Mouse (Mus musculus) A20 (cell line): Measurements from ENCODE around the gene Kcnip1.
A peak's percentile ranks its signal among the peaks of the same experiment; 100 is the strongest.

ENCODE experiments used
- DNase-seq: peaks from one replicate; pipeline ENCODE4 v3.0.0-alpha.2; 2011; ENCODE audit warnings: low read depth, low spot score

Gene Kcnip1

GRCm38 (mm10) chr11:33939456-33940113 lies 53.4 kb downstream of the Kcnip1 start:
- no peak for DNase-seq

- DNase-seq: no peak
These were observed 54.2 kb downstream of the Kcnip1 start for GRCm38 (mm10) chr11:33938561-33939274.

- DNase-seq: no peak
These were observed 55.3 kb downstream of the Kcnip1 start for GRCm38 (mm10) chr11:33937641-33938040.

GRCm38 (mm10) chr11:33934286-33934685 lies 58.7 kb downstream of the Kcnip1 start:
- peak; percentile 43 for DNase-seq

GRCm38 (mm10) chr11:33932386-33933111 lies 60.4 kb downstream of the Kcnip1 start:
- peak; percentile 75 for DNase-seq

GRCm38 (mm10) chr11:33931836-33932385 lies 61.0 kb downstream of the Kcnip1 start:
- peak; percentile 85 for DNase-seq

- no peak for DNase-seq
These were observed 63.5 kb downstream of the Kcnip1 start for GRCm38 (mm10) chr11:33929412-33929811.

- DNase-seq: peak; percentile 50
These were observed 64.3 kb downstream of the Kcnip1 start for GRCm38 (mm10) chr11:33928658-33929057.

- no peak for DNase-seq
These were observed 65.1 kb downstream of the Kcnip1 start for GRCm38 (mm10) chr11:33927836-33928235.

GRCm38 (mm10) chr11:33927321-33927720 lies 65.6 kb downstream of the Kcnip1 start:
- no peak for DNase-seq

GRCm38 (mm10) chr11:33926551-33926950 lies 66.4 kb downstream of the Kcnip1 start:
- no peak for DNase-seq

- DNase-seq: no peak
These were observed 67.2 kb downstream of the Kcnip1 start for GRCm38 (mm10) chr11:33925778-33926177.

GRCm38 (mm10) chr11:33923031-33923430 lies 69.9 kb downstream of the Kcnip1 start:
- no peak for DNase-seq

- peak; percentile 60 for DNase-seq
These were observed 71.5 kb downstream of the Kcnip1 start for GRCm38 (mm10) chr11:33921451-33921850.

GRCm38 (mm10) chr11:33919826-33920225 lies 73.1 kb downstream of the Kcnip1 start:
- no peak for DNase-seq

GRCm38 (mm10) chr11:33918424-33918823 lies 74.5 kb downstream of the Kcnip1 start:
- DNase-seq: no peak

GRCm38 (mm10) chr11:33917574-33917973 lies 75.4 kb downstream of the Kcnip1 start:
- DNase-seq: peak; percentile 50

- DNase-seq: no peak
These were observed 78.7 kb downstream of the Kcnip1 start for GRCm38 (mm10) chr11:33914216-33914615.

- DNase-seq: no peak
These were observed 79.9 kb downstream of the Kcnip1 start for GRCm38 (mm10) chr11:33913061-33913460.

GRCm38 (mm10) chr11:33912151-33912571 lies 80.8 kb downstream of the Kcnip1 start:
- no peak for DNase-seq

- DNase-seq: no peak
These were observed 82.0 kb downstream of the Kcnip1 start for GRCm38 (mm10) chr11:33910982-33911381.
